Mouse (Mus musculus): ENCODE results near the gene P2ry1. TPM values are rescaled to one million over a fixed set of nuclear protein-coding genes. Genes with fewer than 3 reads are reported as not detected.

P2ry1 gene
- total RNA-seq (2015) (23.9 and 30.0 TPM in 2 replicates), total RNA-seq (2017) (26.8 and 27.8 TPM in 2 replicates)

DNA sequence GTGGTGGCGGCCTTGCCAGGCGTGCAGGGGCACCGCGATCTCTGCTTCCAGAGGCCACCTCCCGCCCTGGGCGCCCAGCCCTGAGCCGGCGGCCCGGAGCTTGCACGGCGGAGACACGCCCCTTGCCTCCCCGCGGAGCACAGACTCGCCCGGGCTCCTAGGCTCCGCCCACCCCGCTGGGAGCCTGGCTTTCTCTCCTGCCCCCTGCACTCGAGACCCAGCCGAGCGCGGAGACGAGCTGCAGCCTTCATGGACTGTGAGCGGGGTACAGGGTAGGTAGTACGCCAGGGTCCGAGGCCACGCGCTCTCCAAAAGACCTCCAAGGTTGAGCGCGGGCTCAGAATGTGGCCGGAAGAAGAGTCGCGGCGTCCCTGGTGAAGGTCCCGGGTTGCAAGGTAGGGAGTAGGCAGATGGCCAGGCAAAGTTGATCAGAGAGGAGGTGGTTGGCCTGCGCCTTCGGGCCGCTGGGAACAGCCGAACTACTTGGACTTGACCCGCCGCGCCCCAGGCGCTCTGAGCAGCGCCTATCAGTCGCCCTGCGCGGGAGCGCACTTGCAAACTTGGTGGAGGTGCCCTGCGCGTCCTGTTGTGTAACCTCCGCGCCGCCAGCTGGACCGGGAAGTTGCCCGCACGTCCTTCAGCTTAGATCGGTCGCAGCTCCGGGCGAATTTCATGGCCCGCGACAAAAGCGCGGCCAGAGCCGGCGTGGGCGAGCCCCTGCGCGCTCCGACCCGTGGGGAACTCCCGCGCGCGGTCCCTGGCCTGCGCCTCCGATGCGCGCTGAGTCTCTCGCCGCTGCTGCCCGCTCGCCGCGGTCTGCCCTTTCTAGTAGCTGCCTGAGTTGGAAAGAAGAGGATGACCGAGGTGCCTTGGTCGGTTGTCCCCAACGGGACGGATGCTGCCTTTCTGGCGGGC is at the start of gene P2ry1:
Gene P2ry1, plus strand, starts transcription at position 209 of the 915 bp plus-strand sequence.
- ATAC-seq (ENCODE audit: poor library complexity, severe bottlenecking) = peak; percentile 84

DNA sequence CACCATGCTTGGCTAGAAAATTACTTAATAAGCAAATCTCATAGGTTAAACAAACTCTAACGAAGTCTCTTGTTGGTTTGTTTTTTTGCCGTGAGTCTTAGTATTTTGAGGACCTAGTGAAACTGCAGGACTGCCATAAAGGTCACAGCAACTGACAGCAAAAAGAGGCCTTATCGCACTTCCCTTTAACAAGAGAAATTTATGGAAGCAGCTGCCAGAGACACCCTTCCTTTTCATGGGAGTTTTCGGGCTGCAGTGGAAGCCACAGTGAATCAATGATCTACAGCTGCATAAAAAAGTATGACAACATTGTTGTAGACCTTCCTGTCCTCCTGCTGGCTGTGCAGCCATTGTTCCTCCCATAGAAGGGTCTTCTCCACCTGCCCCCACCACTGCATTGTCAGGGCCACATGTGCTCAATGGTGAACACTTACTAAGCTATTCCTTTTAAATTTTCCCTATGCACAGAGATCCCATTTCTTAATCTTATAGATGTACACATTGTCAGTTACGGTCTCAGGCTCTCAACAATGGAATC is 49.3 kb upstream of the P2ry1 start:
- ATAC-seq (ENCODE audit: poor library complexity, severe bottlenecking) = no peak

GRCm38 (mm10) chr3:60954073-60954472 is 48.5 kb upstream of the P2ry1 start:
- no peak for ATAC-seq (ENCODE audit: poor library complexity, severe bottlenecking)

- ATAC-seq (ENCODE audit: poor library complexity, severe bottlenecking) = no peak
Observed at GRCm38 (mm10) chr3:60958769-60959168, 43.8 kb upstream of the P2ry1 start.

DNA sequence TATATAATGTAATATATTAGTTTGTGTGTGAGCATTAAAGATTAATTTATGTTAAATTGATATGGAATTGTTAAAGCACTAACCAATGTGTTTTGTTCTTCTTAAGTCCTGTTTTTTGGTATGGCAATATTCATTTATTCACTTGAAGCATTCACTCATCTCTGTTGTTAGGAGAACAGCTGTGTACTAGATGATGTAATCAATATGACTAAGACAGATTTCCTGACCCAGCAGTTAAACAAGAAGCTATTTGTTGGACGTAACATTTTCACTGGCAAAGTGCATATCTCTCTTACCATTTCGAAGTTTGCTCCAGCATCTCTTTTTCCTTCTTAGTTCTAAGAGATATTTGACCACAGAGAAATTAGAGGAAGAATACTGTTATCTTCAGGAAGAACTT is 37.5 kb upstream of the P2ry1 start:
- no peak for ATAC-seq (ENCODE audit: poor library complexity, severe bottlenecking)

DNA sequence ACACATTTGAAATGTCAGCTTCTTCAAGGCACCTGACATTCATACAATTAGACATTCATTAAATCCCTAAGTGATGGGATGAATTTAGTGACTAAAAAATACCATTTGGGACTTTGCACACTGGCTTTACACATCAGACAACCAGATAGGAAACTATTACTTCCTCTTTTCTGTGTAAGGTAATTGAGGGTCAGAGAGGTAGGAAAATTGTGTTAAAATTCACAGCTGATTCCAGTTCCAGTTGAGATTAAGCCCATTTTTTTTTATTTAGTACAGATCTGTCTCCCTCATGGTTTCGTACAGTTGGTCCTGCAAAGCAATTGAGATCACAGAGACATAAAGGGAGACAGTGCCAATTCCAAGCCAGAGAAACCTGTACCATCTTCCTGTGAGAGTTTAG is 27.7 kb upstream of the P2ry1 start:
- ATAC-seq (ENCODE audit: poor library complexity, severe bottlenecking) = no peak

- no peak for ATAC-seq (ENCODE audit: poor library complexity, severe bottlenecking)
Observed at GRCm38 (mm10) chr3:60982109-60982508, 20.5 kb upstream of the P2ry1 start.

- ATAC-seq (ENCODE audit: poor library complexity, severe bottlenecking) = no peak
Observed at GRCm38 (mm10) chr3:60998064-60998463, 4.5 kb upstream of the P2ry1 start.

DNA sequence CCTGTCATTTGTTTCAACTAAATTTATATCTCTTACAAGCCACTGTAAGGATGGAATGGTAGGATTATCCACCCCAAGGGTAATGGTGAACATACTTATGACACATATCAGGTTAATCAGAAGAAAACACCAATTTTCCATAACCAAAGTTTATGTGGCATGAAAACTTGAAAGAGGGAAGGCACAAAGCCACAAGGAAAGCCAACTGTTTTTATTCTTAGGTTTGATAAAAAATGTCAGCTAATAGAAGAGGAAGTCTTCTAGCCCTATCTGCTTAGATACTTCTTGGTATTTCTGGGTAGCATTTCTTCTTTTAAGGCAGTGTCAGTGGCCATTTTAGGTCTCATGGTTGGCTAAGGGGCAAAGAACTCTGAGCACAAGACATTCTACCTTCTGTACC is 2.9 kb upstream of the P2ry1 start:
- ATAC-seq (ENCODE audit: poor library complexity, severe bottlenecking) = no peak

DNA sequence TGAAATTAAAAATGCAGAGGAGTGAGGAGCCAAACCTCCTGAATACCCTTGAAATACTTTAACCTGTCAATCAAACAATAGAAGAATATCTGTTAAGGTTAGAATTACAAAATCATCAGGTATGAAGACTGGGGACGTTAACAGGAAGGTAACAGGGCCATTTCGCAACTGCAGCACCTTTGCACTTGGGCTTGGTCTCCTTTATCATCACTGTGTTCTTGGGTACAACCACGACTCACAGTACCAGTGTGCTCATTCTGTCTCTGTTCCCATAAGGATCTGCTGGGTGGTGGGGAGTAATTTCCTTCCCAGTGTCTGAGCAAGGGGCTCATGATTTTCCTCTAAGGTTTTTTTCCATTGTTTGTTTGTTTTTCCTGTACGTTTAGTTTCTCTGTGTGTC is 1.8 kb upstream of the P2ry1 start:
- ATAC-seq (ENCODE audit: poor library complexity, severe bottlenecking) = no peak

- ATAC-seq (ENCODE audit: poor library complexity, severe bottlenecking) = peak; percentile 25
Observed at GRCm38 (mm10) chr3:61001852-61002586, 576 bp upstream of the P2ry1 start.

DNA sequence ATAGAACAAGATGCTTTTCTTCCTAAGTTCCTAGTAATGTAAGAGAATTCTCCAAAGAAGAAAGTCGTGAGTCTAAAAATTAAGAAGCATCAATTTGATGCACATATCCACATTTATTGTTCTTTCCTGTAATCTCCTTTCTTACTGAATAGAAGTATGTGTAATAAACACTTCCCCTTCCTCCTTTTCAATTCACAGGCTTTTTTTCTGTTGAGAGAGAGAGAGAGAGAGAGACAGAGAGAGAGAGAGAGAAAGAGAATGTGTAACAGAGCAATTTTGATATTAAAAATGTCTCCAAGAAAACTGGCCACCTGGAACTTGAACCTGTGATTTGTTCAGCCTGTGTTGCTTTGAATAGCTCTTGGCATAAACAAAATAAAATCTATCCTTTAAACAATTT is 2.0 kb downstream of the P2ry1 start:
- ATAC-seq (ENCODE audit: poor library complexity, severe bottlenecking) = no peak

- ATAC-seq (ENCODE audit: poor library complexity, severe bottlenecking) = no peak
Observed at GRCm38 (mm10) chr3:61011660-61012059, 9.1 kb downstream of the P2ry1 start.

GRCm38 (mm10) chr3:61012550-61012949 is 10.0 kb downstream of the P2ry1 start:
- no peak for ATAC-seq (ENCODE audit: poor library complexity, severe bottlenecking)

- ATAC-seq (ENCODE audit: poor library complexity, severe bottlenecking) = peak; percentile 81
Observed at GRCm38 (mm10) chr3:61016733-61017132, 14.1 kb downstream of the P2ry1 start.

- ATAC-seq (ENCODE audit: poor library complexity, severe bottlenecking) = peak; percentile 24; the same call in 1 of the 2 replicates
Observed at GRCm38 (mm10) chr3:61032100-61032499, 29.5 kb downstream of the P2ry1 start.

- peak; percentile 88 for ATAC-seq (ENCODE audit: poor library complexity, severe bottlenecking)
Observed at GRCm38 (mm10) chr3:61035633-61036032, 33.0 kb downstream of the P2ry1 start.

GRCm38 (mm10) chr3:61039916-61040315 is 37.3 kb downstream of the P2ry1 start:
- ATAC-seq (ENCODE audit: poor library complexity, severe bottlenecking) = no peak

GRCm38 (mm10) chr3:61049976-61050672 is 47.5 kb downstream of the P2ry1 start:
- ATAC-seq (ENCODE audit: poor library complexity, severe bottlenecking) = no peak

Data from megakaryocyte, adult 5-6 weeks (primary cell).